Mouse (Mus musculus) megakaryocyte, embryonic 14.5 days (primary cell): ENCODE measurements around the gene Jchain.

ENCODE experiments used
- FLI1 ChIP-seq: IDR thresholded peaks from 2 replicates; pipeline ENCODE4 v1.6.1; 2012; ENCODE audit warnings: low read length, inconsistent platforms, mixed read lengths
- GATA1 ChIP-seq: IDR thresholded peaks from 3 replicates; pipeline ENCODE4 v1.6.1; 2012; ENCODE audit warnings: mixed read lengths, low read length, inconsistent platforms, borderline replicate concordance

- TF ChIP-seq GATA1 (no peak), FLI1 (no peak)
These were observed 37.7 kb upstream of the Jchain start for GRCm38 (mm10) chr5:88565148-88566033.
